Mouse (Mus musculus): Measurements from ENCODE around the gene Cttnbp2nl.

- TF ChIP-seq GATA1 (IDR thresholded peaks at IDR 0.05; ENCODE audit: borderline replicate concordance, low read length), result no peak
- no peak for TF ChIP-seq TAL1 (conservative IDR thresholded peaks at IDR 0.05; ENCODE audit: low read depth, low read length)
- TF ChIP-seq CTCF (IDR thresholded peaks at IDR 0.05; ENCODE audit: low read depth, low read length), result no peak
- TF ChIP-seq POLR2AphosphoS5 (IDR thresholded peaks at IDR 0.05; ENCODE audit: insufficient replicate concordance, low read depth, low read length), result no peak
Measured at GRCm38 (mm10) chr3:105006101-105006500, 46.8 kb downstream of the Cttnbp2nl start.
